Mouse (Mus musculus): ENCODE measurements around the gene St3gal6.

The St3gal6 gene

GRCm38 (mm10) chr16:58446281-58447259 is 77.5 kb downstream of the St3gal6 start:
- no peak for ATAC-seq (ENCODE audit: insufficient number of reproducible peaks, low FRiP score, low TSS enrichment)

GRCm38 (mm10) chr16:58444735-58445134 is 79.3 kb downstream of the St3gal6 start:
- no peak for ATAC-seq (ENCODE audit: insufficient number of reproducible peaks, low FRiP score, low TSS enrichment)

- ATAC-seq (ENCODE audit: insufficient number of reproducible peaks, low FRiP score, low TSS enrichment): no peak
Observed at GRCm38 (mm10) chr16:58432384-58432783, 91.7 kb downstream of the St3gal6 start.

GRCm38 (mm10) chr16:58430246-58430645 is 93.8 kb downstream of the St3gal6 start:
- no peak for ATAC-seq (ENCODE audit: insufficient number of reproducible peaks, low FRiP score, low TSS enrichment)

- no peak for ATAC-seq (ENCODE audit: insufficient number of reproducible peaks, low FRiP score, low TSS enrichment)
Observed at GRCm38 (mm10) chr16:58421696-58422354, 102.2 kb downstream of the St3gal6 start.
